Mouse (Mus musculus): ENCODE measurements at regions not wholly inside any gene's neighbourhood (a gene's known extent, or its start where the extent isn't known, plus 50 kb on each side); places are given as distances from the start of the nearest gene placed in this dataset.

DNA sequence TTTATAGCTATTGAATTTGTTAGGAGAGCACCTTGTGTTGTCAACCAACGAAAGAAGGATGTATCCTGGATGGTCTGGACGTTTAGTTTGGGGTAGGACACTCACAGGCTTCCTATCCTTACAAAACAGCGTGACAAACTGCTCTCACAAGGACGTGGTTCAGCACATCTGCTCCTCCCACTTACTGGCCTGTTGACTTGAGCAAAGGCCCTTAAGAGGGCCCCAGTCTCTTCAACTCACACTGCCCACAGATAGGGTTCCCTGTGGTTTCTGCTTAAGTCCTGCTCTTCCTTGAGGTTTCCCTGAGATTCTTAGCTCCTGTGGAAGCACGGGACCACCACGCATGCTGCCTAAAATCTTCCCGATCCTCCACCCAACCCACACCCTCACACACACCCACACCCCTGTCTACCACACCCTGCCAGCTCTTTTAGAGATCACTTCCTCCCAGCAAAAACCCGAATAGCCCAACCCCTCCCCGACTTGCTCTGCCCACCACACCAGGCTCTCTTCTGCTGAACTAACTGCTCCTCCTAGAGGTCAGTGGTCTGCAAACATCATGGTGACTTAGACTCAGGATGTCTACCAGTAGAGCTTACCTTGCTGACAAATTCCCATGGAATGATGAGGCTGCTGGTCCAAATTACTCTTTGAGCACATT lies 95.7 kb upstream of the Hnrnpa3 start:
- 55% methylated on average over 9 of the region's 9 CpGs for WGBS
- H3K9ac ChIP-seq (ENCODE audit: low read depth, low read length): no peak overlapping the region
- H3K4me1 ChIP-seq (replicated peaks; ENCODE audit: control insufficient read depth, insufficient read depth, low read length): 0 out of 2 replicates have a peak, but pooled peaks cover 2% of the 10 kb centered on the region
- ATAC-seq: no peak
- no peak overlapping the region for H3K4me3 ChIP-seq (ENCODE audit: low read depth, low read length)
- no peak overlapping the region for H3K27ac ChIP-seq (ENCODE audit: low read depth, low read length)
- H3K36me3 ChIP-seq (ENCODE audit: control insufficient read depth, insufficient read depth): no peaks in the 10 kb centered on the region
- no peaks in the 10 kb centered on the region for H3K27me3 ChIP-seq (replicated peaks; ENCODE audit: control insufficient read depth, insufficient read depth, low read length)
- no peak overlapping the region for H3K4me2 ChIP-seq (replicated peaks; ENCODE audit: low read depth)
- H3K9me3 ChIP-seq (ENCODE audit: control insufficient read depth): no peaks in the 10 kb centered on the region
- TF ChIP-seq CTCF (IDR thresholded peaks at IDR 0.05; ENCODE audit: low read depth): peak; percentile 56

DNA sequence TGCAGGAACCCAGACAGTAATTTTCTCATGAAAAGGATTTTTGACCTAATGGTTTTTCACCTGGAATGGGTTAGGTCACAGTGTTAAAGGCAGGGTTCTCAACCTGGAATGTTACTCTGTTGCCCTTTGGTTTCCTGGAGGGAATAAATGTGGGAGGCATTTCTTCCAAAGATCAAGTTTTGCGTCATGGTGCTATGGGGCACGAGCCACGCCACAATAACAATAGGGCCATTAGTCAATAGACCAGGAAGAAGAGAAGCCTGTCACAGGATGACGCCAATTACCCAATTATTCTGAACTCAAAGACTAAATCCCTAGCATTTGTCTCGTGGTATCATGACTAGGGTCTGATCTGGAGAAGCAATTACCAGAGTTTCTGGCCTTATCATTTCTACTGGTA lies 94.3 kb upstream of the Hnrnpa3 start:
- no peak for ATAC-seq
- Histone ChIP-seq H3K9me3 (ENCODE audit: control insufficient read depth) (no peaks in the 10 kb centered on the region), H3K4me3 (ENCODE audit: low read depth, low read length) (no peak overlapping the region), H3K4me1 (replicated peaks; ENCODE audit: control insufficient read depth, insufficient read depth, low read length) (0 out of 2 replicates have a peak, but pooled peaks cover 2% of the 10 kb centered on the region), H3K36me3 (ENCODE audit: control insufficient read depth, insufficient read depth) (no peaks in the 10 kb centered on the region), H3K27me3 (replicated peaks; ENCODE audit: control insufficient read depth, insufficient read depth, low read length) (no peaks in the 10 kb centered on the region), H3K4me2 (replicated peaks; ENCODE audit: low read depth) (no peak overlapping the region), H3K9ac (ENCODE audit: low read depth, low read length) (no peak overlapping the region), H3K27ac (ENCODE audit: low read depth, low read length) (no peak overlapping the region)
- 62% methylated on average over 5 of the region's 5 CpGs for WGBS
- TF ChIP-seq CTCF (IDR thresholded peaks at IDR 0.05; ENCODE audit: low read depth): no peak

DNA sequence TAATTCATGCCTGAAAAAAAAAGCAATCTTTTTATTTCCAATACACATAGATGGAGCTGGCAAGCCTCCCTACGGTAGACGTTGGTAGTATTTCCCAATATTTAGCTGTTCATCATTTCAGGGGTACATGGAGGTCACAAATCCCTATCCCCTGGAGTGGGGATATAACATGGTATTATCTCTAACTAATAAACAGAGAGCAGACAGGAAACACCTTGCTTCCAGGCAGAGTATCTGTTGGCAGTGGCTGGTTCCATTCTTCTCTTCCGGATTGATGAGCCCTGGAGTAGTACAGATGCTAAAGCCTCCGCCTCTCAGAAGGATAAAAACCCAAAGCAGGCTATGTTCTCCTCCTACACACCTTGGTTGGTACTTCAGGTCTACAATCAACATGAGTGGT lies 91.9 kb upstream of the Hnrnpa3 start:
- Histone ChIP-seq H3K4me3 (ENCODE audit: low read depth, low read length) (no peak overlapping the region), H3K4me2 (replicated peaks; ENCODE audit: low read depth) (no peak overlapping the region), H3K9ac (ENCODE audit: low read depth, low read length) (no peak overlapping the region), H3K27me3 (replicated peaks; ENCODE audit: control insufficient read depth, insufficient read depth, low read length) (no peaks in the 10 kb centered on the region), H3K4me1 (replicated peaks; ENCODE audit: control insufficient read depth, insufficient read depth, low read length) (no peaks in the 10 kb centered on the region), H3K27ac (ENCODE audit: low read depth, low read length) (no peak overlapping the region), H3K9me3 (ENCODE audit: control insufficient read depth) (no peaks in the 10 kb centered on the region), H3K36me3 (ENCODE audit: control insufficient read depth, insufficient read depth) (no peaks in the 10 kb centered on the region)
- 68% methylated on average over 4 of the region's 4 CpGs for WGBS
- no peak for ATAC-seq
- TF ChIP-seq CTCF (IDR thresholded peaks at IDR 0.05; ENCODE audit: low read depth): no peak

DNA sequence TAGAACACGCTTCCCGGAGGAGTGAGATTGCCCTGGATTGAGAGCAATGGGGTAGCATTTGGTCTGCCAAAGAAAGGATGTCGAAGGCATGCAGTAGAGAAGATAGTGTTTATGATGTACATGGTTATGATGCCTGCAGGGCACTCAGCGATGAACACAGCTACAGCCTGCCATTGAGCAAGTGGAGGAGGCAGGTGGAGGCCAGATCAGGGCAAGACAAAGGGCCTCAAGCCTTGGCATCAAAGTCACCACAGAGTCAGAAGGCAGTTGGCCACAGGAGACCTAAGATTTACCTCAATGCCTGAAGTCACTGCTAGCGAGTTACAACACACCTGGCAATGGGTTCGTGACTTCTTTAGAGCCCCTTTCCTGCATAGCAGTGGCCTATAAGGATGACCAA lies 89.3 kb upstream of the Hnrnpa3 start:
- 84% methylated on average over 6 of the region's 6 CpGs for WGBS
- no peak for TF ChIP-seq CTCF (IDR thresholded peaks at IDR 0.05; ENCODE audit: low read depth)
- no peaks in the 10 kb centered on the region for H3K27me3 ChIP-seq (replicated peaks; ENCODE audit: control insufficient read depth, insufficient read depth, low read length)

DNA sequence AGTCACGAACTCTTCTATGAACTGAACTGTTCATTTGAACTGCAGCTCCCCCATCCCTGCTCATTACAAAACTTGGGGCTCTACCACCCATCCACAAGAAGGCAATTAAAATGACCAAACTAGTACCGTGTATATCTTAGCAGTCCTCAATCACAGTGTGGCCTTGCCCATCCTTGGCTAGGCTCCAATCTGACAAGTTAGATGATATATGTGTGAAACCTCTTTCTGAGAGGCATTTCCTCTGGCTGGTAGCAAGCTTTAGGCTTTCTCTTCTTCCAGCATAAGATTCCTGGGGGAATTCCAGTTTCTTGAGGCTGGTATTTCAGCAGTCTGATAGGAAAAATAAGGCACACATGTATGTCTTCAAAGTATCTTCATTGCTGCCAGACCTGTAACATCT lies 88.8 kb upstream of the Hnrnpa3 start:
- no peak for ATAC-seq
- TF ChIP-seq CTCF (IDR thresholded peaks at IDR 0.05; ENCODE audit: low read depth): no peak
- Histone ChIP-seq H3K27ac (ENCODE audit: low read depth, low read length) (no peak overlapping the region), H3K9me3 (ENCODE audit: control insufficient read depth) (no peaks in the 10 kb centered on the region), H3K27me3 (replicated peaks; ENCODE audit: control insufficient read depth, insufficient read depth, low read length) (no peaks in the 10 kb centered on the region), H3K9ac (ENCODE audit: low read depth, low read length) (no peak overlapping the region), H3K4me3 (ENCODE audit: low read depth, low read length) (no peak overlapping the region), H3K4me2 (replicated peaks; ENCODE audit: low read depth) (no peak overlapping the region), H3K36me3 (ENCODE audit: control insufficient read depth, insufficient read depth) (no peaks in the 10 kb centered on the region), H3K4me1 (replicated peaks; ENCODE audit: control insufficient read depth, insufficient read depth, low read length) (no peaks in the 10 kb centered on the region)
- 51% methylated on average over 2 of the region's 2 CpGs for WGBS

More for the DNA sequence above, 89.3 kb upstream of the Hnrnpa3 start:
- H3K9ac ChIP-seq (ENCODE audit: low read depth, low read length): no peak overlapping the region
- H3K27ac ChIP-seq (ENCODE audit: low read depth, low read length): no peak overlapping the region
- H3K4me2 ChIP-seq (replicated peaks; ENCODE audit: low read depth): no peak overlapping the region
- no peaks in the 10 kb centered on the region for H3K9me3 ChIP-seq (ENCODE audit: control insufficient read depth)
- H3K4me1 ChIP-seq (replicated peaks; ENCODE audit: control insufficient read depth, insufficient read depth, low read length): no peaks in the 10 kb centered on the region
- no peak overlapping the region for H3K4me3 ChIP-seq (ENCODE audit: low read depth, low read length)
- ATAC-seq: no peak
- no peaks in the 10 kb centered on the region for H3K36me3 ChIP-seq (ENCODE audit: control insufficient read depth, insufficient read depth)

DNA sequence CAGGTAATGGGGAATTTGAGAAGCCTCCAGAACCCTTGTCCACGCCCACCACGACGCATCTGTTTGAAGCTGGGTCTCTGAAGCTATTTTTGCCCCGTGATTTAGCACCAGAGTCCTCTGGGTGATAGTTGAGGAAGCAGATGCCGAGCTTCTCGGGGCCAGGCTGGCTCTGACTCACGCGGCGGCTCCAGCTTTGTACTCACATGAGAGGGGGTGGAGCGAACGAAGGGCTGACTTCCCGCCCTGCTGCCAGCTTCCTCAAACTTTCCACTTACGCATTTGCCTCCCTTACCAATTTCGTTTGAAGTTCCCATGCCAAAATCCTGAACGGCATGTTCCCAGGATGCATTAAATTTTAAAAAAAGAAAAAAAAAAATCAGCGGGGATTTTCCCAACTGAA lies 74.1 kb upstream of the Hnrnpa3 start:
- H3K27ac ChIP-seq (ENCODE audit: low read depth, low read length): no peak overlapping the region
- WGBS: 2% methylated on average over 16 of the region's 16 CpGs
- peak overlapping the region; percentile 61 for H3K4me2 ChIP-seq (replicated peaks; ENCODE audit: low read depth)
- no peak for TF ChIP-seq CTCF (IDR thresholded peaks at IDR 0.05; ENCODE audit: low read depth)
- peaks cover 7% of the 10 kb centered on the region for H3K27me3 ChIP-seq (replicated peaks; ENCODE audit: control insufficient read depth, insufficient read depth, low read length)
- peak; percentile 86 for ATAC-seq
- peak overlapping the region; percentile 20 for H3K4me3 ChIP-seq (ENCODE audit: low read depth, low read length)
- no peaks in the 10 kb centered on the region for H3K9me3 ChIP-seq (ENCODE audit: control insufficient read depth)
- H3K36me3 ChIP-seq (ENCODE audit: control insufficient read depth, insufficient read depth): no peaks in the 10 kb centered on the region
- H3K9ac ChIP-seq (ENCODE audit: low read depth, low read length): peak overlapping the region; percentile 13; the same call in 1 of the 2 replicates
- H3K4me1 ChIP-seq (replicated peaks; ENCODE audit: control insufficient read depth, insufficient read depth, low read length): no peaks in the 10 kb centered on the region; the same call in 1 of the 2 replicates

Measured in intestine, postnatal 0 days (tissue).